Mouse (Mus musculus) regulatory T cell (primary cell): ENCODE measurements at regions not wholly inside any gene's neighbourhood (a gene's known extent, or its start where the extent isn't known, plus 50 kb on each side); places are given as distances from the start of the nearest gene placed in this dataset.

Experiments used
- in situ Hi-C: fragments of 300-600 bp; cut with MboI, MseI; formaldehyde crosslinking; loops from one replicate; pipeline ENCODE4 v1.15.1; 2025; ENCODE audit warnings: high pct_unique_total_duplicates

GRCm38 (mm10) chr12:79885286-79885685, 227.5 kb downstream of the Zfp36l1 start:
- in situ Hi-C loops, result no loop called here

GRCm38 (mm10) chr12:79883651-79884050, 229.2 kb downstream of the Zfp36l1 start:
- in situ Hi-C loops, result no loop called here

GRCm38 (mm10) chr12:79880751-79881261, 232.0 kb downstream of the Zfp36l1 start:
- in situ Hi-C loops, result no loop called here

GRCm38 (mm10) chr12:79880346-79880745, 232.5 kb downstream of the Zfp36l1 start:
- in situ Hi-C loops, result no loop called here

GRCm38 (mm10) chr12:79879918-79880273, 232.9 kb downstream of the Zfp36l1 start:
- in situ Hi-C loops, result no loop called here

- in situ Hi-C loops, result no loop called here
Measured at GRCm38 (mm10) chr12:79879093-79879917, 233.5 kb downstream of the Zfp36l1 start.

GRCm38 (mm10) chr12:79878766-79879092, 234.1 kb downstream of the Zfp36l1 start:
- in situ Hi-C loops, result no loop called here

- in situ Hi-C loops, result no loop called here
Measured at GRCm38 (mm10) chr12:79878163-79878562, 234.7 kb downstream of the Zfp36l1 start.

GRCm38 (mm10) chr12:79874333-79874732, 238.5 kb downstream of the Zfp36l1 start:
- in situ Hi-C loops, result no loop called here

GRCm38 (mm10) chr12:79865179-79865552, 247.6 kb downstream of the Zfp36l1 start:
- in situ Hi-C loops, result no loop called here

- in situ Hi-C loops, result no loop called here
Measured at GRCm38 (mm10) chr12:79864346-79865178, 248.3 kb downstream of the Zfp36l1 start.
